Mouse (Mus musculus) hindbrain, embryonic 12.5 days (tissue): ENCODE data around the gene App. TPM values are rescaled to one million over a fixed set of nuclear protein-coding genes. Genes with fewer than 3 reads are reported as not detected.

Experiments used
- ATAC-seq: fragments of 200-750 bp; cut with Nextera tagmentation; 2 replicates; pipeline ENCODE4 v1.8.0; 2017; ENCODE audit warnings: moderate TSS enrichment; ENCODE audit not compliant: low FRiP score
- H3K27ac ChIP-seq: fragments of 300-500 bp; sonication (generic); 2 replicates; pipeline ENCODE4 v1.5.1; 2016; ENCODE audit warnings: mild to moderate bottlenecking
- H3K27me3 ChIP-seq: fragments of 300-500 bp; sonication (generic); 2 replicates; pipeline ENCODE4 v1.6.1; 2016; ENCODE audit warnings: mild to moderate bottlenecking
- H3K36me3 ChIP-seq: fragments of 300-500 bp; sonication (generic); 2 replicates; pipeline ENCODE4 v1.6.1; 2016; ENCODE audit warnings: mild to moderate bottlenecking
- H3K4me1 ChIP-seq: fragments of 300-500 bp; sonication (generic); 2 replicates; pipeline ENCODE4 v1.6.1; 2016
- H3K4me2 ChIP-seq: fragments of 300-500 bp; sonication (generic); replicated peaks from 2 replicates; pipeline ENCODE4 v1.6.1; 2016; ENCODE audit warnings: mild to moderate bottlenecking
- H3K4me3 ChIP-seq: fragments of 300-500 bp; sonication (generic); 2 replicates; pipeline ENCODE4 v1.5.1; 2016; ENCODE audit warnings: mild to moderate bottlenecking
- H3K9ac ChIP-seq: fragments of 300-500 bp; sonication (generic); 2 replicates; pipeline ENCODE4 v1.6.1; 2016; ENCODE audit warnings: mild to moderate bottlenecking, moderate library complexity
- H3K9me3 ChIP-seq: fragments of 300-500 bp; sonication (generic); replicated peaks from 2 replicates; pipeline ENCODE4 v1.6.1; 2016; ENCODE audit warnings: mild to moderate bottlenecking
- WGBS: fragments of 180-500 bp; shearing (Covaris S2); methylation state at CpG from one replicate; pipeline ENCODE4 v1.1.7; 2016; 5-methylcytosine and 5-hydroxymethylcytosine counted together
- polyA plus RNA-seq: library from polyadenylated mRNA; unstranded; fragments of >200 nt; fragmentation: Nextera tagmentation; extraction: Ambion mirVana; gene quantifications from 2 replicates; pipeline ENCODE4 v1.2.1, GENCODE M21; 2016

Gene App
- polyA plus RNA-seq, 1 experiment from 2014 or later, result 313 TPM

DNA sequence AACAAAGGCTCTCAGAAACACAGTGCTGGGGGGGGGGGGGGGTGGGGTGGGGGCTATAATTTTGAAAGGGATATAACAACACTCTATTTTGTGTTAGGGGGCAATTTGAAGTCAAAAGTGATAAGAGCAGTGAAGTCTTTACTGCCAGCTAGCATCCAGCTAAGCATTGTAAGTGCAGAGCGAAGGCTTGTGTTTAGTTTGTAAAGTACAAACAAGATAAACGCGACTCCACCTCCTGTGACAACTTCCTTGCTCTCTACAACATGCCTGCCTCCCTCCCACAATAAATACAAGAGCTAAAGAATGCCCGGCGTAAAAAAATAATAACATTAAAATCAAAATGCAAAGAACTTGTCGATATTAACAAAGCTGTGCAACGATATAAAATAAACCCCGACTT lies 40.5 kb downstream of the App start:
- Histone ChIP-seq H3K36me3 (no peaks in the 10 kb centered on the region; the same call in 1 of the 2 replicates), H3K4me2 (no peak overlapping the region), H3K27me3 (no peaks in the 10 kb centered on the region), H3K9me3 (no peaks in the 10 kb centered on the region), H3K9ac (no peak overlapping the region), H3K4me1 (peaks cover 23% of the 10 kb centered on the region), H3K27ac (no peak overlapping the region), H3K4me3 (no peak overlapping the region)
- 82% methylated on average over 8 of the region's 8 CpGs for WGBS
- no peak for ATAC-seq

DNA sequence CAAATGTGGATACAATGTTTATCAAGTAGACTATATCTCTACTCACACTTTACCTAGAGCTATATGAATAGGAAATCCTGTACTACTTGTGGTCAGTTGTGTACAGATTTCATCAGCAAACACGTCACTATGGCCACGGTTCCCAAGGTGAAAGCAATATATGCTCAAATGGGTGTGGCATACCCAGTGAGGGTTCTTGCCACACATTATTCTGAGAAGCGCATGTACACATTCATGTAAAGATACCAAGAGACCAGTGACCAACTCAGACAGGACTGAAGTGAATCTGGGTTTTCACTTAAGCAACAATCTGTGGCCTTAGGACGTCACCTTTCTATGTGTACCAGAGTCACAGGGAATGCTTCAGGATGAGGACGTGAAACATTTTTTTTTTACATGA lies 41.4 kb downstream of the App start:
- no peak overlapping the region for H3K9ac ChIP-seq
- no peak overlapping the region for H3K4me2 ChIP-seq
- no peaks in the 10 kb centered on the region for H3K27me3 ChIP-seq
- no peaks in the 10 kb centered on the region for H3K9me3 ChIP-seq
- H3K4me3 ChIP-seq, result no peak overlapping the region
- WGBS, result 89% methylated on average over 5 of the region's 5 CpGs
- H3K27ac ChIP-seq, result no peak overlapping the region
- no peaks in the 10 kb centered on the region; the same call in 1 of the 2 replicates for H3K36me3 ChIP-seq
- no peak for ATAC-seq
- H3K4me1 ChIP-seq, result peaks cover 27% of the 10 kb centered on the region

DNA sequence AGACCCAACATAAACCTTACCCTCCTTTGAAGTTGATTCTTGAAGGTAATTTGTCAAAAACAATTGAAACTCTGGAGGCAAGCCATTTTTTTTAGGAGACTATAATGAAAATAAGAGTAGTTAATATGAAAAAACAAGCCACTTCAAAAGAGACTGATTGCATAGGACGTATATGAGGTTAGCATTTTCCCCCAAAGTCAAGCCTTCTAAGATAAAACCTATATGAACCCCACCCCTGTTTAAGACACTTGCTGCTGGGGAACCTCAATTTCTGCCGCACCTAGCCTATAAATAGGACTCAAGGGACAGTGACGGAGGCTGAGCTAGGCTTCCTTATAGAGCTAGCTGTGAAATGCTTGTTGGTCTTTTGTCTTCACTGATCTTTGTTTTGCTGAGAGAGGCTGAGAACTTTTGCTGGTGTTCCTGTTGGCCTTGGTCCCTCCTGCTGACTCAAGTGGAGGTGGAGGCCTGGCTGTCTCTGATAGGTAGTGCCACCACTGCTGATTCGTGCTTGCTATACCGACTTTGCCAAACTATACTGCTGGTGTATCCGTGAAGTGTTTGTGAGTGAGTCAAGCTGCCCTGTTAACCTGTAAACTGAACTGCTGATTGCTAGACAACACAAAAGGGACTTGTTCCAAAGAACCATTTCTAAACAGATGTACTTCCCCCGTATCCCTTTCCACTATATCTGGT lies 42.6 kb downstream of the App start:
- WGBS, result 90% methylated on average over 7 of the region's 7 CpGs
- no peak overlapping the region for H3K4me3 ChIP-seq
- H3K9ac ChIP-seq, result no peak overlapping the region
- no peaks in the 10 kb centered on the region for H3K27me3 ChIP-seq
- H3K36me3 ChIP-seq, result no peaks in the 10 kb centered on the region; the same call in 1 of the 2 replicates
- H3K27ac ChIP-seq, result no peak overlapping the region
- H3K9me3 ChIP-seq, result no peaks in the 10 kb centered on the region
- ATAC-seq, result no peak
- no peak overlapping the region for H3K4me2 ChIP-seq
- H3K4me1 ChIP-seq, result peaks cover 27% of the 10 kb centered on the region

DNA sequence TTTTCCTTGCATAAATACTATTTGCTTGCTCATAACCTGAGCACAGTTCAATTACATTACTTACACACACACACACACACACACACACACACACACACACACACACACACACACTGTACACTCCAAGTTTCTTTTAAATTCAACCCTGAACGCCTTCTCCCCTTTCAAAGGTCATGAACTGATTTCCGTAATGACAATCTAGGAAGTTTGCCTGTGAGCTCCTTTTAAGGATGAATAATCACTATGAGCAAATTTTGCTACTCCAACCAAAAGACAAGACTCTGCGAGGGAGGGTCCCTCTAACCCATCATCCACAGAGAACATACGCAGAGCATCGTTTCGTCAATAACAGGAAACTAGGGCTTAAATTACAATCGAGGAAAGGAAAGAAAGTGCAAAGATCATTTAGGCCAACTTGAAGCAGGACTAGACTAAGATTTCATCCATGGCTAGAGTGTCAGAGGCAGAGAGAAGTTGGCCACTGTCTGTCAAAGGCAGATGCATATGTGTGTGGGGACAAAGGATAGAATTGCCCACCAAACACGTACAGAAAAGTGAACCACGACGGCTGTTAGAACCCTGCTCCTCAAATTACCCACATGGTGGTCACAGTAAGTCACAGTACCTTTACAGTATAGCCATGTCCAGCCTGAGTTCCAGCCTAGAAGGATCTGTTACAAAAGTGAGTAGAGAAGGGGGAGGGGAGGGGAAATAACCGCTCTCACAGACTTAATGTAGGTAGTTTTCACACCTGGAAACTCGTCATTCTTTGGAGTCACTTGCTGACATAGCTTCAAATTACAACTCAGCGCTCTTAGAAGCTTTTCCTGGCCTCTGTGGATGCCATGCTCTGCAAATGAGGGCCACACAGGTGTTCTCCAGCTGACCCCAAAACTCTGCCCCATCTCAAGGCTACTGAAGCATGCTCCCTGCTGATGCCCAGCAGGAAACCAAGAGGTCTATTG lies 44.6 kb downstream of the App start:
- peak overlapping the region; percentile 66 for H3K27ac ChIP-seq
- H3K27me3 ChIP-seq, result no peaks in the 10 kb centered on the region
- peaks cover 5% of the 10 kb centered on the region; the same call in 1 of the 2 replicates for H3K36me3 ChIP-seq
- H3K9ac ChIP-seq, result no peak overlapping the region
- no peaks in the 10 kb centered on the region for H3K9me3 ChIP-seq
- no peak overlapping the region for H3K4me2 ChIP-seq
- H3K4me1 ChIP-seq, result peaks cover 21% of the 10 kb centered on the region
- ATAC-seq, result no peak
- no peak overlapping the region for H3K4me3 ChIP-seq
- 50% methylated on average over 13 of the region's 13 CpGs for WGBS

DNA sequence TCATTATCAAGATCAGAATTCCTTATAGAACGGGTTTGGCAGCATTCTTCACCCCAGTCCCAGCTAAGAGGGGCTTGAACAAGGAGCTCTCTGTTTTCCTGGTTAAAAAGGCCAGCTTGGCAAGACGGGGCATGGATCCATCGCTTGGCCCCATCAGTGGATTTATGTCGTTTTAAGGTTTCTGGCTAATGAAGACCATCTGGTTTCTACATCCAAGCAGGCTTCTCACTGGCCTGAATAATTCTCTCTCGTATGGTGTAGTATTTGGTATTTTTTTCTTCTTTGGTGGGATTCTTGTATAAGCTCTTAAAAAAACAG lies 45.3 kb downstream of the App start:
- 49% methylated on average over 5 of the region's 5 CpGs for WGBS

GRCm38 (mm10) chr16:85127661-85128346 lies 45.8 kb downstream of the App start:
- Histone ChIP-seq H3K4me2 (no peak overlapping the region), H3K4me3 (no peak overlapping the region), H3K27ac (peak overlapping the region; percentile 62; the same call in 1 of the 2 replicates), H3K9me3 (no peaks in the 10 kb centered on the region), H3K36me3 (peaks cover 5% of the 10 kb centered on the region; the same call in 1 of the 2 replicates), H3K27me3 (no peaks in the 10 kb centered on the region), H3K9ac (no peak overlapping the region), H3K4me1 (peaks cover 16% of the 10 kb centered on the region; the same call in 1 of the 2 replicates)
- ATAC-seq, result no peak
- 70% methylated on average over 11 of the region's 11 CpGs for WGBS

More for the DNA sequence above, 45.3 kb downstream of the App start:
- H3K4me1 ChIP-seq, result peaks cover 18% of the 10 kb centered on the region; the same call in 1 of the 2 replicates
- H3K9ac ChIP-seq, result no peak overlapping the region
- H3K36me3 ChIP-seq, result peaks cover 5% of the 10 kb centered on the region; the same call in 1 of the 2 replicates
- no peak overlapping the region for H3K4me3 ChIP-seq
- no peaks in the 10 kb centered on the region for H3K9me3 ChIP-seq
- H3K4me2 ChIP-seq, result no peak overlapping the region
- ATAC-seq, result no peak
- peak overlapping the region; percentile 66 for H3K27ac ChIP-seq
- H3K27me3 ChIP-seq, result no peaks in the 10 kb centered on the region

DNA sequence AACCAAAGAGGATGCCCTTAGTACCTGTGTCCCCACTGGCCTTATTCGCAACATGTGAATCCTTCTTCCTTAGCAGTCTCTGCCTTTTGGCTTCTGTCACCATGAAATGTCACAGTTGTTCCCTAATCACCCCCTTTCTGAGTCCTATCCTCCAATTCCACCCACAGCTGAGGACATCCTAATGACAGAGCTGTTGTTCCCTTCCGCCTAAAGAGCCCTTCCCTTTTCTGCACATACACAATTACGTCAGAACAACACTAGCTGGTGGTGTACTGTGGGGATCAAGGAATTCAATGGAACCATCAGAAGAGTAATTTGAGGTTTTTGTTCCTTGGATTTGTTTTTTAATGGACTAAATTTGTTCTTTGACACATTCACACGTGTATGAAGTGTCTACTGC lies 48.9 kb downstream of the App start:
- H3K4me2 ChIP-seq, result no peak overlapping the region
- WGBS, result 89% methylated on average over 4 of the region's 4 CpGs
- no peak for ATAC-seq
- no peak overlapping the region for H3K27ac ChIP-seq
- H3K9me3 ChIP-seq, result no peaks in the 10 kb centered on the region
- H3K36me3 ChIP-seq, result peaks cover 9% of the 10 kb centered on the region
- H3K27me3 ChIP-seq, result no peaks in the 10 kb centered on the region
- peaks cover 11% of the 10 kb centered on the region; the same call in 1 of the 2 replicates for H3K4me1 ChIP-seq
- H3K4me3 ChIP-seq, result no peak overlapping the region
- no peak overlapping the region for H3K9ac ChIP-seq

GRCm38 (mm10) chr16:85121983-85122382 lies 51.6 kb downstream of the App start:
- Histone ChIP-seq H3K9me3 (no peaks in the 10 kb centered on the region), H3K4me2 (no peak overlapping the region), H3K4me3 (no peak overlapping the region), H3K27ac (no peak overlapping the region), H3K9ac (no peak overlapping the region), H3K27me3 (no peaks in the 10 kb centered on the region), H3K36me3 (peaks cover 24% of the 10 kb centered on the region), H3K4me1 (no peaks in the 10 kb centered on the region; the same call in none of the 2 replicates)
- 83% methylated on average over 5 of the region's 5 CpGs for WGBS
- ATAC-seq, result no peak

DNA sequence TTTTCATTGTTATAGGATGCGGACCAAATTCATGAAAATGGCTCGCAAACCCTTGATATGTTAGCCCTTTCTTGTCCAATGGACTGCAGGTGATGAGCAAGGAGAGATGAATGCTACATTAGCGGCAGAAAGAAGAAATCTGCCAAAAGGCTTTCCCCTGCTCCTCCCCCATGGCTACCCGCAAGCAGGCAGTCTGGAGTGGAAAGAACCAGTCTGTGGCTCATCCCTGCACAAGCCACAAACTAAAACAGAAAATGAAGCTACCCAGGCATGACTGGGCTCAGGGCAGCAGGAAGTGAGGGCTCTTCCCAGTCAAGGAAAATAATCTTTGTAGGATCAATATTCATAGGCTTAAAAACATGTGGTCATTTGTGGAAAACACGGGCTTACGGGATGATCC lies 54.6 kb downstream of the App start:
- no peak for ATAC-seq
- 95% methylated on average over 6 of the region's 6 CpGs for WGBS
- Histone ChIP-seq H3K9ac (no peak overlapping the region), H3K4me1 (no peaks in the 10 kb centered on the region; the same call in 1 of the 2 replicates), H3K27me3 (no peaks in the 10 kb centered on the region), H3K4me2 (no peak overlapping the region), H3K9me3 (no peaks in the 10 kb centered on the region), H3K36me3 (peaks cover 19% of the 10 kb centered on the region), H3K27ac (no peak overlapping the region), H3K4me3 (no peak overlapping the region)

GRCm38 (mm10) chr16:85117541-85117940 lies 56.0 kb downstream of the App start:
- Histone ChIP-seq H3K4me2 (no peak overlapping the region), H3K27ac (no peak overlapping the region), H3K4me1 (no peaks in the 10 kb centered on the region; the same call in 1 of the 2 replicates), H3K9me3 (no peaks in the 10 kb centered on the region), H3K4me3 (no peak overlapping the region), H3K27me3 (no peaks in the 10 kb centered on the region), H3K9ac (no peak overlapping the region), H3K36me3 (peaks cover 19% of the 10 kb centered on the region)
- WGBS, result 51% methylated on average over 1 of the region's 1 CpGs
- no peak for ATAC-seq

DNA sequence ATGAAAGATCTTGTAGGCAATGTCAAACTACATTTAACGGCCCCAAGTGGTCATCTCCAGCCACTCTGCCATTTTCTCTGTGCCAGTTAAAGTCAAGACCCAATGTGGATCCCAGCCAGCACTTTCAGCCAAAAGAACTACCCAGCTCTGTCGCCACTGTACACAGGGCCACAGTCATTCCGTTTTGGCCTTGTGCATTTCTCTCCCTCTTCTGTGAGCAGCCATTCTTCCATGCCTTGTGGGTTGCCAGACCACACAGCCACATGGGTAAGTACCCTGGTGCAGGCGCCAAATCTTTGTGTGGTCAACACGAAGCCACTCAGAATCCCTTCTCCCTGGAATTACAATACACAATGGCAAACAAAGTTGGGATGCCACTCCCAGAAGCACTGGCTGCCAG lies 57.7 kb downstream of the App start:
- no peak for ATAC-seq
- H3K27me3 ChIP-seq, result no peaks in the 10 kb centered on the region
- no peak overlapping the region for H3K4me2 ChIP-seq
- WGBS, result 91% methylated on average over 5 of the region's 5 CpGs
- peaks cover 19% of the 10 kb centered on the region for H3K36me3 ChIP-seq
- no peaks in the 10 kb centered on the region for H3K9me3 ChIP-seq
- no peak overlapping the region for H3K27ac ChIP-seq
- H3K4me1 ChIP-seq, result peaks cover 2% of the 10 kb centered on the region
- H3K4me3 ChIP-seq, result no peak overlapping the region
- H3K9ac ChIP-seq, result no peak overlapping the region

GRCm38 (mm10) chr16:85114742-85115141 lies 58.8 kb downstream of the App start:
- 95% methylated on average over 1 of the region's 1 CpGs for WGBS
- Histone ChIP-seq H3K4me3 (no peak overlapping the region), H3K9ac (no peak overlapping the region), H3K36me3 (peaks cover 16% of the 10 kb centered on the region), H3K4me1 (peaks cover 10% of the 10 kb centered on the region), H3K27me3 (no peaks in the 10 kb centered on the region), H3K9me3 (no peaks in the 10 kb centered on the region), H3K4me2 (no peak overlapping the region), H3K27ac (no peak overlapping the region)
- no peak for ATAC-seq
